Mouse (Mus musculus) ES-Bruce4 (cell line): ENCODE results near the gene Dpt. TPM values are rescaled to one million over a fixed set of nuclear protein-coding genes. Genes with fewer than 3 reads are reported as not detected.

Source experiments
- H3K27ac ChIP-seq: 2 replicates; pipeline ENCODE4 v1.5.1; 2012; ENCODE audit warnings: low read length, inconsistent platforms; ENCODE audit not compliant: insufficient read depth
- H3K27me3 ChIP-seq: 2 replicates; pipeline ENCODE4 v1.6.1; 2012; ENCODE audit warnings: mild to moderate bottlenecking, low read length, inconsistent platforms; ENCODE audit not compliant: control insufficient read depth, poor library complexity, insufficient read depth, severe bottlenecking
- H3K36me3 ChIP-seq: 2 replicates; pipeline ENCODE4 v1.6.1; 2012; ENCODE audit warnings: inconsistent platforms, mild to moderate bottlenecking, low read length, moderate library complexity; ENCODE audit not compliant: control insufficient read depth, poor library complexity, insufficient read depth, severe bottlenecking
- H3K4me1 ChIP-seq: one replicate; pipeline ENCODE4 v1.8.1; 2011; ENCODE audit warnings: low read length; ENCODE audit not compliant: control insufficient read depth, insufficient read depth
- H3K4me3 ChIP-seq: 2 replicates; pipeline ENCODE4 v1.5.1; 2011; ENCODE audit warnings: low read depth, mild to moderate bottlenecking, low read length
- H3K9ac ChIP-seq: 2 replicates; pipeline ENCODE4 v1.6.1; 2012; ENCODE audit warnings: low read depth, mild to moderate bottlenecking, inconsistent platforms; ENCODE audit not compliant: poor library complexity, severe bottlenecking
- H3K9me3 ChIP-seq: replicated peaks from 2 replicates; pipeline ENCODE4 v1.6.1; 2012; ENCODE audit warnings: mild to moderate bottlenecking, low read length, inconsistent platforms; ENCODE audit not compliant: control insufficient read depth, poor library complexity, insufficient read depth, severe bottlenecking
- CTCF ChIP-seq: IDR thresholded peaks from one replicate; pipeline ENCODE4 v1.8.1; 2011; ENCODE audit warnings: low read depth, low read length
- EP300 ChIP-seq: IDR thresholded peaks from 2 replicates; pipeline ENCODE4 v1.6.1; 2011; ENCODE audit warnings: low read depth, low read length; ENCODE audit not compliant: insufficient read depth
- POLR2A ChIP-seq: IDR thresholded peaks from one replicate; pipeline ENCODE4 v1.8.1; 2011; ENCODE audit warnings: low read length; ENCODE audit not compliant: insufficient read depth
- polyA plus RNA-seq: library from polyadenylated mRNA; stranded (reverse); fragments of >200 nt; gene quantifications from 2 replicates; pipeline ENCODE4 v1.2.4, GENCODE M21; 2011; ENCODE audit warnings: low read depth; ENCODE audit not compliant: missing spikeins, insufficient read depth, insufficient read length

The Dpt gene
- polyA plus RNA-seq, 1 experiment = 0.34 TPM

DNA sequence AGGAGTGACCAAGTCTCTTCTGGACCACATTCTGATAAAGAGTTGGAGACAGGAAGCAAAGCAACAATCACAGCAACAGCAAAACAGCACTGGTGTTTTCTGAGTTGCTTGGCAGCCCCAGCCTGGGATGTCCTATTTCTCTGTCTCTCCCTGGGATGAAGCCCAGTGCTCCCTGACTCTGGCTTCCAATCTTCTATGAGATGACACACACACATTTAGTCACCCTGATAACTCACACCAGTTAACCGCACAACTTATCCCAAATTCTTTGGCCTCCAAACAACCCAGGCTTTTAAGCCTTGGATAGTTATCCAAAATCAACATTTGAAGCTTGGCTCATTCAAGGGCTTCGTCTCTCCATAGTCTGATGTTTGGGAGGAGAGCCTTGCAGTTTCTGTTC lies 12.9 kb downstream of the Dpt start:
- Histone ChIP-seq H3K27me3 (no peaks in the 10 kb centered on the region), H3K4me3 (no peak overlapping the region), H3K9ac (no peak overlapping the region), H3K36me3 (no peaks in the 10 kb centered on the region), H3K27ac (no peak overlapping the region), H3K4me1 (no peaks in the 10 kb centered on the region), H3K9me3 (no peaks in the 10 kb centered on the region)
- TF ChIP-seq POLR2A (no peak), EP300 (no peak), CTCF (no peak)

DNA sequence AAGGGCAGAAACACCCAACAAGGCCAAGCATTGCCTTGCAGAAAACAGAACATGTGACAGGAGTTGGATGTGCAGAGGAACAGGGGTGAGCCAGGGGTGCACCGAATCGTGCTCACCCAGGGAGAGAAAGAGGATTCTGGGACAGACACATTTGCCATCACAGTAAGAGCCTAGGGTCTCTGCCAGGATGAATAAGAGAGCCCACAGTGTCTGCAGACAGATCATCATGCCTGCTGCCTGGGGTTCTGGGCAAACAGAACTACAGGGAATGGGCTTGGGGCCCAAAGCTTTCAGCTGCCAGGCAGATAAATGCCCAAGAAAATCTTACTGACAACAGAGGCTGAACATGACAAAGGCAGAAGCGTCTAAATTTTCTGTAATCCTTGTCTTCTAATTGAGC lies 14.9 kb downstream of the Dpt start:
- no peak overlapping the region for H3K4me3 ChIP-seq
- no peaks in the 10 kb centered on the region for H3K27me3 ChIP-seq
- no peaks in the 10 kb centered on the region for H3K4me1 ChIP-seq
- H3K9ac ChIP-seq = no peak overlapping the region
- no peaks in the 10 kb centered on the region for H3K36me3 ChIP-seq
- no peak overlapping the region for H3K27ac ChIP-seq
- TF ChIP-seq EP300 = no peak
- no peak for TF ChIP-seq CTCF
- TF ChIP-seq POLR2A = no peak
- H3K9me3 ChIP-seq = no peaks in the 10 kb centered on the region

DNA sequence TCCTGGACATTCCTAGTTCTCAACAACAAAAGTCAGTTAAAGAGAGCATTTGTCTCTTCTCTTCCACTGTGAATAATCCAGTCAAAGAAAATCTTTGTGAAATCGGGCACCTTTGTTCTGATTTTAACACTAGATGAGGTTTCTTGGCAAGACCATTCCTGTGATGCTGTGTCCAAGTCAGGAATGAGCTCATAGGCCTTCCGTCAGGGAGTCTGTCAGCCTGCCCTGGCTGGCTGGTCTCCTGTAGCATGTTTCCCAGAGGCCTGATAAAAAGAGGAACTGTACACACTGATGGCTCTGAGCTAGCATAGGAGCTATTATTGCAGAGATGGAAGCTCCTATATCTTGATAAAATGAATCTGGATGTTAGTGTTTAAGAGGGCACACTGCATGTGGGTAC lies 17.8 kb downstream of the Dpt start:
- Histone ChIP-seq H3K9ac (no peak overlapping the region), H3K27me3 (no peaks in the 10 kb centered on the region), H3K36me3 (no peaks in the 10 kb centered on the region), H3K4me1 (no peaks in the 10 kb centered on the region), H3K4me3 (no peak overlapping the region), H3K27ac (no peak overlapping the region), H3K9me3 (no peaks in the 10 kb centered on the region)
- no peak for TF ChIP-seq POLR2A
- TF ChIP-seq CTCF = no peak
- TF ChIP-seq EP300 = no peak

DNA sequence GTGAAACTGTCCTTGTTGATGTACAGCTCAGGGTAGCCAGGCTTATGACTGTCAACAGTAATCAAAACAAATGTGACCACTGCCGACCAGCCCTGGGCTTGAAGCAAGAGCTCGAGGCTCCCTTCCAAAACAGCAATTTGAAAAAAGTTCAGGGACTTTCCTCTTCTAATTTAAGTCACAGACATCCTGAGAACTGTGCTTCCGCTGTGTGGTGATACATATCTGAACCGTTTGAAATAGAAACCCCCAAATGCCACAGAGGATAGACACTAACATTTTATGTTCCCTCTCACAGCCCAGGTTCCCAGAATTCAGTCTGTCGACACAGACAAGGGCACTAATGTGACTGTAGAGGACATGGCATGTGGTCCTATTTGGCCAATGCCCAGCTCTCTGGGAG lies 18.9 kb downstream of the Dpt start:
- no peaks in the 10 kb centered on the region for H3K4me1 ChIP-seq
- no peaks in the 10 kb centered on the region for H3K27me3 ChIP-seq
- no peak for TF ChIP-seq POLR2A
- no peaks in the 10 kb centered on the region for H3K9me3 ChIP-seq
- no peak overlapping the region for H3K9ac ChIP-seq
- H3K4me3 ChIP-seq = no peak overlapping the region
- no peak overlapping the region for H3K27ac ChIP-seq
- H3K36me3 ChIP-seq = no peaks in the 10 kb centered on the region

DNA sequence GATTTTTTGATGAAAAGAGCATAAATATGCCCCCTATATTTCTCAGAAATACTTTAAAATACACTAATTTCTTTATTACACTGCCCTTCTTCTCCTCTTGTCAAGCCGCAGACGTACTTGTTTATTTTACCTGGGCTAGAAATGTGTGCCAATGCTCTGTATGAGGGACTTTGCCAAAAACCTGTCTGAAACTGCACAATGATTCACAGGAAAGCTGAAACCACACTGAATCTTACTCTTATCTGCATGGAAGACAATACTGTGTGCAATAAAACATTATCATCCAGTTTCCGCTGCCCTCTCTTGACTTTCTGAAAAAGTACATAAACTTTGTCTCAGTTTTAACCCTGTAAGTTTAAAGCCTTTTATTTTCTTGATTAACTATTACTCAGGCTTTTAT lies 20.9 kb downstream of the Dpt start:
- H3K9ac ChIP-seq = no peak overlapping the region
- no peak overlapping the region for H3K27ac ChIP-seq
- no peaks in the 10 kb centered on the region for H3K27me3 ChIP-seq
- H3K4me3 ChIP-seq = no peak overlapping the region
- H3K36me3 ChIP-seq = no peaks in the 10 kb centered on the region
- no peaks in the 10 kb centered on the region for H3K4me1 ChIP-seq
- TF ChIP-seq POLR2A = no peak
- TF ChIP-seq EP300 = no peak
- TF ChIP-seq CTCF = no peak
- no peaks in the 10 kb centered on the region for H3K9me3 ChIP-seq

DNA sequence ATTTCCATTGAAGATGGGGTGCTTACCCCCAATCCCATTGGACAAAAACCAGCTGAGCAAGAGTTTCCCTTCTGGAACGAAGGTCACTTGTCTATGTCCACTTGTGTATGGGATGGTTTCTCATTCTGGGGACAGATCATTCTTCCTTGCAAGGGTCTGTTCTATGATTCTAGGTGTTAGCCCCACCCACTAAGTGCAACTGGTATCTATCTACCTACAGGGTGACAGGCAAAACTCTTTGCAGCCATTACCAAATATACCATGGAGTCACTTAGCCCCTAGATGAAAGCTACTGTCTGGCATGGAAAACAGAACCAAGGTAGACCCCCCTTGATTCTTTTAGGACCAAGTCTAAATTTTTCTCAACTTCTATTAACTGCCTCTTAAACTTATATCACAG lies 24.9 kb downstream of the Dpt start:
- TF ChIP-seq EP300 = no peak
- TF ChIP-seq CTCF = no peak
- TF ChIP-seq POLR2A = no peak
- Histone ChIP-seq H3K9me3 (no peaks in the 10 kb centered on the region), H3K4me3 (no peak overlapping the region), H3K27me3 (no peaks in the 10 kb centered on the region; the same call in 1 of the 2 replicates), H3K4me1 (no peaks in the 10 kb centered on the region), H3K27ac (no peak overlapping the region), H3K9ac (no peak overlapping the region), H3K36me3 (no peaks in the 10 kb centered on the region)

DNA sequence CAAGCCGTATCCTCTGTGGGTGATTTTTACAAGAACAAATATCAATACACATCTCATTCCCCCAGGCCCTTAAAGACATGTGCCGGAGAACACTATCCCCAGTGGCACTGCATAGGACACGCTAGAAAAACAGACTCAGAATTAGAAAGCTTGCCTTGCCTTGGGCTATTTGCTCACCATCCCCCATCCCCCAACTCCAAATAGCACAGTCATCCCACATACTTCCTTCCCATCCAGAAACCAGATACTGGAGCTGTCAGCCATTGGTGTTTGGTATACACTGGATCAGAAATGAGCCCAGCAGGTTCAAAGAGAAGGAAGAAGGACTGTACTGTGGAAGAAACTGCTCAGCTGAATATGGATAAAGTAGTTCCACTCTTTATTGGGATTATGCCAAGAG lies 25.4 kb downstream of the Dpt start:
- H3K27me3 ChIP-seq = no peaks in the 10 kb centered on the region; the same call in 1 of the 2 replicates
- no peak overlapping the region for H3K9ac ChIP-seq
- no peaks in the 10 kb centered on the region for H3K9me3 ChIP-seq
- TF ChIP-seq EP300 (no peak), CTCF (no peak), POLR2A (no peak)
- H3K4me3 ChIP-seq = no peak overlapping the region
- no peak overlapping the region for H3K27ac ChIP-seq
- no peaks in the 10 kb centered on the region for H3K36me3 ChIP-seq
- no peaks in the 10 kb centered on the region for H3K4me1 ChIP-seq
